Mouse (Mus musculus) kidney, adult 2 months (tissue): ENCODE results near the gene Ddx58. TPM values are rescaled to one million over a fixed set of nuclear protein-coding genes. Genes with fewer than 3 reads are reported as not detected.

Source experiments
- DNase-seq: peaks from one replicate; pipeline ENCODE4 v3.0.0; 2021
- H3K27ac ChIP-seq: fragments of 200-500 bp; 2 replicates; pipeline ENCODE4 v1.5.1; 2012; ENCODE audit warnings: low read depth, low read length, control low read depth, inconsistent platforms; ENCODE audit not compliant: insufficient read depth
- H3K27me3 ChIP-seq: fragments of 200-500 bp; replicated peaks from 2 replicates; pipeline ENCODE4 v1.6.1; 2012; ENCODE audit warnings: mild to moderate bottlenecking, moderate library complexity, low read length, inconsistent platforms; ENCODE audit not compliant: control insufficient read depth, insufficient read depth
- H3K36me3 ChIP-seq: fragments of 200-500 bp; 2 replicates; pipeline ENCODE4 v1.6.1; 2012; ENCODE audit warnings: mild to moderate bottlenecking, moderate library complexity, low read length, inconsistent platforms; ENCODE audit not compliant: control insufficient read depth, insufficient read depth
- H3K4me1 ChIP-seq: fragments of 200-500 bp; 2 replicates; pipeline ENCODE4 v1.6.1; 2011; ENCODE audit warnings: low read length; ENCODE audit not compliant: control insufficient read depth, insufficient read depth
- H3K4me3 ChIP-seq: fragments of 200-500 bp; 2 replicates; pipeline ENCODE4 v1.5.1; 2011; ENCODE audit warnings: mild to moderate bottlenecking, low read depth, low read length, control low read depth; ENCODE audit not compliant: insufficient read depth
- CTCF ChIP-seq: fragments of 200-500 bp; conservative IDR thresholded peaks from 2 replicates; pipeline ENCODE4 v1.5.1; 2011; ENCODE audit warnings: low read depth, mild to moderate bottlenecking, control low read depth, low read length, moderate library complexity, mixed read lengths; ENCODE audit not compliant: insufficient read depth, insufficient read length
- POLR2A ChIP-seq: fragments of 200-500 bp; IDR thresholded peaks from one replicate; pipeline ENCODE4 v1.6.1; 2011; ENCODE audit warnings: low read depth, low read length, control low read depth
- WGBS: fragments of 180-500 bp; shearing (Covaris S2); methylation state at CpG from one replicate; pipeline ENCODE4 v1.1.7; 2018; 5-methylcytosine and 5-hydroxymethylcytosine counted together
- polyA plus RNA-seq: library from polyadenylated mRNA; depleted of rRNA; stranded (reverse); fragments of >200 nt; gene quantifications from 2 replicates; pipeline ENCODE4 v1.2.3, GENCODE M21; 2012

Gene Ddx58
- polyA plus RNA-seq, 1 experiment, result 19.4 TPM

DNA sequence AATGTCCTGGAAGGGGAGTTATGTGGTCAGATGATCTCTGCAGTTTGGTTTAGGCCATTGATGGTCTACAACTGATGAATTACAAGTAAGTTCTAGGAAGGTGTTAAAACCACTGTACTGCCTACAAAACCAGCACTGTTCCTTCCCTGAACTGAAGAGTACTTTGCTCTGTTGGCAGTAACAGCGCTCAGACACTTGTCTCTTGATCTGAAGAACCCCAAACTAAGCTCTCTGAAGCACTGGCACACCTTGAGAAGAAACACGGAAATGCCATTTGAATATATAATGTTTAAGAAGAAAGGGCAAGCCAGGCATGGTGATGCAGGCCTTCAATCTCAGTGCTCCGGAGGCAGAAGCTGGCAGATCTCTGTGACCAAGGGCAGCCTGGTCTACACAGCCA is 35.3 kb downstream of the Ddx58 start:
- peaks cover 5% of the 10 kb centered on the region for H3K36me3 ChIP-seq
- DNase-seq, result no peak
- H3K27ac ChIP-seq, result no peak overlapping the region
- H3K4me3 ChIP-seq, result no peak overlapping the region
- TF ChIP-seq POLR2A (no peak), CTCF (no peak)
- H3K4me1 ChIP-seq, result no peaks in the 10 kb centered on the region
- WGBS, result 74% methylated on average over 3 of the region's 3 CpGs
- no peaks in the 10 kb centered on the region for H3K27me3 ChIP-seq

DNA sequence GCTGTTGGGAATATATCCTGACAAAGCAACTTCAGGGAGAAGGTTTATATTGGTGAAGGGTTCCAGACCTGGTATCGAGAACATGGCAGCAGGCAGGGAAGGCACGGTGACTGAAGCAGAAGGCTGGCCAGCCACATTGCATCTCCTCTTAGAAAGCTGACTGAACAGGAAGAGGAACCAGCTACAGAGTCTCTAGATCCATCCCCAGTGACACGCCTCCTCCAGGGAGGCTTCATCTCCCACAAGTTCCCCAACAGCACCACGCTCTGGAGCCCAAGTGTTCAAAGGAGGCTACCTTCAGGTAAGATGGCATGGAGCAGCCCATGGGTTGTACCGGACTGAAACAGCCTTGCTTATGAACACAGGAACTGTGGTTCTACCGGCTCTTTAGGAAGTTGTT is 37.4 kb downstream of the Ddx58 start:
- no peak overlapping the region for H3K27ac ChIP-seq
- H3K4me1 ChIP-seq, result no peaks in the 10 kb centered on the region
- H3K4me3 ChIP-seq, result no peak overlapping the region
- no peaks in the 10 kb centered on the region for H3K27me3 ChIP-seq
- TF ChIP-seq CTCF (no peak), POLR2A (no peak)
- no peak for DNase-seq
- H3K36me3 ChIP-seq, result peaks cover 4% of the 10 kb centered on the region
- 90% methylated on average over 6 of the region's 6 CpGs for WGBS

DNA sequence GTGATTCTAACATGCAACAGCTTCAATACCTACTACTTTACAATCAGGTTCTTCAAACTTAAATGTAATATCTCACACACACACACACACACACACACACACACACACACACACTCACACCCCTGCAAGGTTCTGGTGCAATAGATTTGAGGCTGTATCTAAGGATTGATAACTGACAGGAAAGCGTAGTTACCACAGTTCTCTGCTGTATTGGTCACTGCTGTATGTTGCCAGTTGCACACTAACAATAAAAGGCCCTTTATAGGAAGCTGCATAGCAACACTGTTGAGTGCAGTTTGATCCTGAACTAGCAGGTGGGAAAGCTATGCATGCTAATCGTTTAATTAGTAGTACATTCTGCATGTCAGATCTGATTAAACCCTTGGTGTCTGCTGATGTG is 44.3 kb downstream of the Ddx58 start:
- DNase-seq, result no peak
- 81% methylated on average over 2 of the region's 2 CpGs for WGBS
- no peaks in the 10 kb centered on the region for H3K36me3 ChIP-seq
- no peaks in the 10 kb centered on the region for H3K27me3 ChIP-seq
- no peak overlapping the region for H3K27ac ChIP-seq
- no peak for TF ChIP-seq CTCF
- no peak for TF ChIP-seq POLR2A
- no peak overlapping the region for H3K4me3 ChIP-seq
- H3K4me1 ChIP-seq, result no peaks in the 10 kb centered on the region; the same call in 1 of the 2 replicates

DNA sequence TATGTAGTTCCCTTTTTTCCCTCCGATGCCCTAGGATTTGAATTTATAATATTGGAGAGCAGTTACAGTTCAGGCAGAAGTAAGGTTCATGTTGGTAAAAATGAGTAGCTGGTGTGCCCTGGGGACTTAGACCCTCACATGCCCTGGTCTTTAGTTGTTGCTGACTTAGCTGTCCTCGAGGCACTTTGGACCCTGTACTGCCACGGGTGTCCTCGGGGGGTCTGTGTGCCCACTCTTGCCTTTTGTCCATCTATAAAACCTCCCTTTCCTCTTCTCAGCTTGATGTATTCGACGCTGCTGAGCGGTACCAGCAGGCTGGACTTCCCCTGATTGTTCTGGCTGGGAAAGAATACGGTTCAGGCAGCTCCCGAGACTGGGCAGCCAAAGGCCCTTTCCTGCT is 46.2 kb downstream of the Ddx58 start:
- H3K4me3 ChIP-seq, result no peak overlapping the region
- DNase-seq, result peak; percentile 55
- no peaks in the 10 kb centered on the region; the same call in 1 of the 2 replicates for H3K36me3 ChIP-seq
- 53% methylated on average over 9 of the region's 9 CpGs for WGBS
- TF ChIP-seq POLR2A (no peak), CTCF (no peak)
- H3K4me1 ChIP-seq, result no peaks in the 10 kb centered on the region; the same call in 1 of the 2 replicates
- H3K27ac ChIP-seq, result peak overlapping the region; percentile 15; the same call in 1 of the 2 replicates
- H3K27me3 ChIP-seq, result no peaks in the 10 kb centered on the region

DNA sequence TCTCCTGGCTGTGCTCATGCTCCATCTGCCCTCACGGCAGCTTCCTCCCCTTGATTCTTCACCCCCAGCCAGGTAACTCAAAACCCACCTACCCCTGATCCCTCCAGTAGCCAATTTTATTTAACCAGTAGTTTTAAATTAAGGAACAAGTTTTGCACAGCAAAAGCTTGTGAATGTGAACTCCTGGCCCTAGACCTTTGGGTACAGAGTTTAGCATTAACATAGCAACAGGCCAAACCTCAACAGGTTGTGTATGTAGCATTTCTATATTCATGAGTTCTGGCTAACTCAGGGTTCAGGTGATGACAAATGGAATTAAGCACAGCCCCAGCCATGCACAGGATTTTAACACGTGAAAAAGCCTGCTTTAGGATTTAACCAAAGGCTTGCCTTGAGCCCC is 47.4 kb downstream of the Ddx58 start:
- H3K36me3 ChIP-seq, result peaks cover under 1% of the 10 kb centered on the region
- 48% methylated on average over 2 of the region's 2 CpGs for WGBS
- H3K27me3 ChIP-seq, result no peaks in the 10 kb centered on the region
- H3K4me3 ChIP-seq, result no peak overlapping the region
- TF ChIP-seq POLR2A (no peak), CTCF (no peak)
- peak; percentile 44 for DNase-seq
- no peaks in the 10 kb centered on the region; the same call in 1 of the 2 replicates for H3K4me1 ChIP-seq
- H3K27ac ChIP-seq, result peak overlapping the region; percentile 49; the same call in 1 of the 2 replicates

DNA sequence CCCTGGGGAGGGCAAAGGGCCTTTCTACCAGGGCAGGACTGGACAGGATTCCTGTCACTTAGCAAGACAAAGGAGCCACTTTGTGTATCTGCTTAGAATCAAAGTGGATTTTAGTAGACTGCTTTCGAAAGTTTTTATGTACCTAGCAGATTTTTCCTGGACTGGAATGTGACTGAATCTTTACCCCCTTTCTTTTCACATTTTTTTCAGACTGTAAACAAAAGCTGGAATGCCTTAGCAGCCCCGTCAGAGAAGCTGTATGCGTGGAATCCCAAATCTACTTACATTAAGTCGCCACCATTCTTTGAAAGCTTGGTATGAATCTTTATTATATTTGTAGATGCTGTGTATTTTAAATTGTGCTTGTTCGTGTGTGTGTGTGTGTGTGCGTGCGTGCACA is 51.7 kb downstream of the Ddx58 start:
- Histone ChIP-seq H3K27me3 (no peaks in the 10 kb centered on the region), H3K4me3 (no peak overlapping the region), H3K27ac (no peak overlapping the region), H3K36me3 (peaks cover 3% of the 10 kb centered on the region), H3K4me1 (peaks cover 8% of the 10 kb centered on the region; the same call in 1 of the 2 replicates)
- TF ChIP-seq POLR2A, result no peak
- TF ChIP-seq CTCF, result no peak
- 91% methylated on average over 7 of the region's 7 CpGs for WGBS
- no peak for DNase-seq

DNA sequence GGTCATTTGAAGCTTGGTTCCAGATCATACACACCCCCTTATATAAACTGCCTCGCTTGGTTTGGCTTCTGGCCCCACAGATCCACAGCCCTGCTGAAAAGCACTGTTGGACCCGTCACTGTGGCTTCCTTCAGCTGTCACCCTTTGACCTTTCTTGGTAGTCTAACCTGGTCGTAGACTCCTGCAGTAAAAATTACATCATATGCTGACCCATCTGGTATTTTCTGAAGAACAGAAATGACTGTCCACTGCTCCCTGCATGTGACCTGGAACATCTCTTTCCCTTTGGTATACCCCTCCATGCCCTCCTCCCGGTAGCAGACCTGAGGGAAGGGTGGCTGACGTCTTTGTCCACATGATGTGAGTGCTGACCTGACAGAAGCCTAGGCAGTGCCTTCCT is 55.2 kb downstream of the Ddx58 start:
- TF ChIP-seq POLR2A, result no peak
- TF ChIP-seq CTCF, result no peak
- peak; percentile 54 for DNase-seq
- H3K27me3 ChIP-seq, result no peaks in the 10 kb centered on the region
- WGBS, result 46% methylated on average over 5 of the region's 5 CpGs
- H3K4me1 ChIP-seq, result peaks cover 25% of the 10 kb centered on the region; the same call in 1 of the 2 replicates
- peaks cover 3% of the 10 kb centered on the region for H3K36me3 ChIP-seq
- no peak overlapping the region for H3K4me3 ChIP-seq
- peak overlapping the region; percentile 40 for H3K27ac ChIP-seq
